19 mouse cellular contexts compared by ENCODE assay signal in genomic region chr2:6925505-6925904, GRCm38 (mm10).
DNase-seq lines count a peak whose midpoint lies in the region; ATAC-seq lines count a peak whose summit lies in the region.
"Had no signal": no experiment of that assay in that cellular context is flagged by ENCODE, and none has a peak within 500 bp of the region (broad histone marks: within the 10 kb centered on the region; RNA-seq: fewer than 3 reads in every experiment).

No protein-coding gene starts in this region.

- DNase-seq in hindbrain, embryonic 14.5 days (ENCODE audit: low spot score), result no peak
- no peak for DNase-seq in cerebellum, adult 9-10 months
- DNase-seq: adrenal gland, adult 2 months; adrenal gland, postnatal 25 days; cerebellum, adult 2 months; cerebellum, postnatal 14 days; embryo, embryonic 11 days; gastrocnemius, adult 2 months; gastrocnemius, postnatal 25 days had no signal

- H3K9ac ChIP-seq in hindbrain, embryonic 14.5 days, result no peak overlapping the region
- no peak overlapping the region for H3K9ac ChIP-seq in hindbrain, embryonic 16.5 days (ENCODE audit: low read depth, low read length)
- no peak overlapping the region for H3K9ac ChIP-seq in midbrain, embryonic 12.5 days (replicated peaks)
- no peak overlapping the region for H3K9ac ChIP-seq in midbrain, embryonic 16.5 days (ENCODE audit: low read depth, low read length)
- no peak overlapping the region for H3K9ac ChIP-seq in forebrain, embryonic 15.5 days (replicated peaks)
- H3K9ac ChIP-seq: embryonic facial prominence, embryonic 15.5 days; heart, embryonic 12.5 days; hindbrain, embryonic 15.5 days had no signal

- H3K36me3 ChIP-seq in hindbrain, embryonic 14.5 days (replicated peaks; ENCODE audit: control insufficient read depth, insufficient read depth), result no peaks in the 10 kb centered on the region
- no peaks in the 10 kb centered on the region for H3K36me3 ChIP-seq in hindbrain, embryonic 16.5 days (ENCODE audit: control insufficient read depth, insufficient read depth, low read length)
- H3K36me3 ChIP-seq in midbrain, embryonic 12.5 days, result no peaks in the 10 kb centered on the region
- no peaks in the 10 kb centered on the region for H3K36me3 ChIP-seq in midbrain, embryonic 16.5 days (ENCODE audit: control insufficient read depth, insufficient read depth, low read length)
- no peaks in the 10 kb centered on the region for H3K36me3 ChIP-seq in forebrain, embryonic 15.5 days
- H3K36me3 ChIP-seq: embryonic facial prominence, embryonic 15.5 days; heart, embryonic 12.5 days; hindbrain, embryonic 10.5 days; hindbrain, embryonic 15.5 days had no signal

- no peak overlapping the region for H3K27ac ChIP-seq in hindbrain, embryonic 14.5 days
- H3K27ac ChIP-seq in hindbrain, embryonic 16.5 days (ENCODE audit: low read depth, low read length), result no peak overlapping the region
- H3K27ac ChIP-seq in midbrain, embryonic 12.5 days (replicated peaks), result no peak overlapping the region
- H3K27ac ChIP-seq in midbrain, embryonic 16.5 days (ENCODE audit: low read length), result no peak overlapping the region
- no peak overlapping the region for H3K27ac ChIP-seq in forebrain, embryonic 15.5 days (replicated peaks)
- H3K27ac ChIP-seq: embryonic facial prominence, embryonic 15.5 days; gastrocnemius, adult 2 months; hindbrain, embryonic 10.5 days; hindbrain, embryonic 15.5 days had no signal

- no peaks in the 10 kb centered on the region for H3K4me1 ChIP-seq in hindbrain, embryonic 14.5 days (replicated peaks; ENCODE audit: control insufficient read depth, insufficient read depth, low read length)
- no peaks in the 10 kb centered on the region for H3K4me1 ChIP-seq in hindbrain, embryonic 16.5 days (ENCODE audit: control insufficient read depth, insufficient read depth, low read depth, low read length)
- peaks cover 5% of the 10 kb centered on the region; the same call in 1 of the 2 replicates for H3K4me1 ChIP-seq in midbrain, embryonic 12.5 days
- H3K4me1 ChIP-seq in midbrain, embryonic 16.5 days (ENCODE audit: control insufficient read depth, insufficient read depth, low read length), result no peaks in the 10 kb centered on the region
- H3K4me1 ChIP-seq in forebrain, embryonic 15.5 days, result peaks cover 4% of the 10 kb centered on the region; the same call in 1 of the 2 replicates
- H3K4me1 ChIP-seq: embryonic facial prominence, embryonic 15.5 days; hindbrain, embryonic 15.5 days had no signal

- no peaks in the 10 kb centered on the region for H3K27me3 ChIP-seq in hindbrain, embryonic 14.5 days (ENCODE audit: control insufficient read depth, insufficient read depth, low read length)
- H3K27me3 ChIP-seq in hindbrain, embryonic 16.5 days (replicated peaks; ENCODE audit: control insufficient read depth, insufficient read depth, low read length), result no peaks in the 10 kb centered on the region
- H3K27me3 ChIP-seq in midbrain, embryonic 12.5 days, result no peaks in the 10 kb centered on the region
- H3K27me3 ChIP-seq in midbrain, embryonic 16.5 days (ENCODE audit: control insufficient read depth, insufficient read depth, low read depth, low read length), result no peaks in the 10 kb centered on the region
- H3K27me3 ChIP-seq in forebrain, embryonic 15.5 days, result no peaks in the 10 kb centered on the region
- H3K27me3 ChIP-seq: embryonic facial prominence, embryonic 15.5 days; heart, embryonic 12.5 days; hindbrain, embryonic 15.5 days had no signal

- no peaks in the 10 kb centered on the region for H3K9me3 ChIP-seq in hindbrain, embryonic 14.5 days (ENCODE audit: control insufficient read depth, low read length)
- no peaks in the 10 kb centered on the region for H3K9me3 ChIP-seq in hindbrain, embryonic 16.5 days (ENCODE audit: control insufficient read depth, low read length)
- no peaks in the 10 kb centered on the region for H3K9me3 ChIP-seq in midbrain, embryonic 12.5 days
- H3K9me3 ChIP-seq in midbrain, embryonic 16.5 days (replicated peaks; ENCODE audit: control insufficient read depth, low read length, poor library complexity, severe bottlenecking), result no peaks in the 10 kb centered on the region
- H3K9me3 ChIP-seq in forebrain, embryonic 15.5 days, result no peaks in the 10 kb centered on the region
- H3K9me3 ChIP-seq: embryonic facial prominence, embryonic 15.5 days; heart, embryonic 12.5 days; hindbrain, embryonic 10.5 days; hindbrain, embryonic 15.5 days had no signal

- no peak overlapping the region for H3K4me2 ChIP-seq in hindbrain, embryonic 14.5 days (replicated peaks)
- H3K4me2 ChIP-seq in hindbrain, embryonic 16.5 days (ENCODE audit: low read length), result no peak overlapping the region
- H3K4me2 ChIP-seq in midbrain, embryonic 12.5 days (replicated peaks), result no peak overlapping the region
- H3K4me2 ChIP-seq in midbrain, embryonic 16.5 days (ENCODE audit: low read length), result no peak overlapping the region
- no peak overlapping the region for H3K4me2 ChIP-seq in forebrain, embryonic 15.5 days (replicated peaks)
- H3K4me2 ChIP-seq: embryonic facial prominence, embryonic 15.5 days; heart, embryonic 12.5 days; hindbrain, embryonic 15.5 days had no signal

- 63% methylated on average over 5 of the region's 5 CpGs for WGBS in hindbrain, embryonic 14.5 days
- 61% methylated on average over 5 of the region's 5 CpGs for WGBS in hindbrain, embryonic 16.5 days
- 31% methylated on average over 5 of the region's 5 CpGs for WGBS in midbrain, embryonic 12.5 days
- 32% methylated on average over 5 of the region's 5 CpGs for WGBS in midbrain, embryonic 16.5 days
- 14% methylated on average over 5 of the region's 5 CpGs for WGBS in forebrain, embryonic 15.5 days

- no peak overlapping the region for H3K4me3 ChIP-seq in hindbrain, embryonic 14.5 days (replicated peaks; ENCODE audit: low read length)
- H3K4me3 ChIP-seq in hindbrain, embryonic 16.5 days (ENCODE audit: low read length), result no peak overlapping the region
- no peak overlapping the region for H3K4me3 ChIP-seq in midbrain, embryonic 12.5 days
- no peak overlapping the region for H3K4me3 ChIP-seq in midbrain, embryonic 16.5 days (ENCODE audit: low read depth, low read length)
- H3K4me3 ChIP-seq in forebrain, embryonic 15.5 days, result no peak overlapping the region
- H3K4me3 ChIP-seq: embryonic facial prominence, embryonic 15.5 days; erythroblast, embryonic 14.5 days; gastrocnemius, adult 2 months; heart, embryonic 12.5 days; hindbrain, embryonic 10.5 days; hindbrain, embryonic 15.5 days had no signal

- 0 out of 2 replicates have a peak, but pooled peaks have one; percentile 14 for ATAC-seq in hindbrain, embryonic 14.5 days (ENCODE audit: low FRiP score)
- no peak for ATAC-seq in hindbrain, embryonic 16.5 days
- peak; percentile 85 for ATAC-seq in midbrain, embryonic 12.5 days (ENCODE audit: low FRiP score, low read depth)
- ATAC-seq in midbrain, embryonic 16.5 days, result no peak
- ATAC-seq in forebrain, embryonic 15.5 days (replicated peaks), result peak; percentile 86
- ATAC-seq: inflammation-experienced regulatory T-cells, adult 6 months had no signal

Comparison
In these comparisons a context has a peak if more than half of its experiments do, and no peak if none do; other contexts are left out.
1. ATAC-seq: peak in hindbrain, embryonic 14.5 days (single experiment), midbrain, embryonic 12.5 days (single experiment) and forebrain, embryonic 15.5 days (single experiment); none in hindbrain, embryonic 16.5 days (single experiment) and midbrain, embryonic 16.5 days (single experiment).